Comparison of ENCODE assay signal across 15 mouse cellular contexts in the genomic region with DNA sequence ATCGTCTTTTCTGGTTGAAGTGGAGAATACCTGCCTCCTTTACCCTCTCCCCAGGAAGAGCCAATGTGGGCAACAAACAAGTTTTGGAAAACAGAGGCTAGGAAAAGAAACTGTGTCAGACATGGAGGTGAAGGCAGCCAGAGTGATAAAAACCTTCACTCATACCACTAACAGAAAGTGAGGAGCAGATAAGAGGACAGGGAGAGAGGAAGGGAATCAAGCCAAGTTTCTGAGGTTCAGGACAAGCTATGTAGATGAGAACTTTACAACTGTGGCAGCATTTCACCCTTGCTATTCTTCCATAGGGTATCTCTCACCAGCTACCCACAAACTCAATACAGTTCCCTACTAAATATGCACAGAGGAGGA.
"Had no signal": no experiment of that assay in that cellular context is flagged by ENCODE, and none has a peak within 500 bp of the region (broad histone marks: within the 10 kb centered on the region; RNA-seq: fewer than 3 reads in every experiment).

No protein-coding gene starts in this region.

- H3K36me3 ChIP-seq: kidney, embryonic 15.5 days; limb, embryonic 15.5 days; midbrain, embryonic 13.5 days; neural tube, embryonic 15.5 days had no signal

- H3K9ac ChIP-seq: kidney, embryonic 15.5 days; limb, embryonic 15.5 days; lung, embryonic 14.5 days; midbrain, embryonic 13.5 days; neural tube, embryonic 15.5 days had no signal

- H3K27ac ChIP-seq: kidney, embryonic 15.5 days; limb, embryonic 15.5 days; macrophage; midbrain, embryonic 13.5 days; neural tube, embryonic 15.5 days had no signal

- H3K27me3 ChIP-seq: kidney, embryonic 15.5 days; limb, embryonic 15.5 days; midbrain, embryonic 13.5 days; neural tube, embryonic 15.5 days had no signal

- H3K4me1 ChIP-seq: kidney, embryonic 15.5 days; limb, embryonic 15.5 days; midbrain, embryonic 13.5 days; neural tube, embryonic 15.5 days had no signal

- H3K4me3 ChIP-seq: kidney, embryonic 15.5 days; limb, embryonic 15.5 days; midbrain, embryonic 13.5 days; myocyte; neural tube, embryonic 15.5 days had no signal

- DNase-seq: kidney, adult 2 months; kidney, postnatal 14 days; layer of hippocampus, postnatal 36 days; lung, embryonic 14.5 days; lung, postnatal 10 days; right cerebral cortex, adult 18-20 months; right cerebral cortex, postnatal 25 days; thymus, postnatal 4 days had no signal

- H3K9me3 ChIP-seq: kidney, embryonic 15.5 days; limb, embryonic 15.5 days; midbrain, embryonic 13.5 days; neural tube, embryonic 15.5 days had no signal

- H3K4me2 ChIP-seq: kidney, embryonic 15.5 days; limb, embryonic 15.5 days; lung, embryonic 14.5 days; midbrain, embryonic 13.5 days; neural tube, embryonic 15.5 days had no signal

- ATAC-seq: intestine, embryonic 16.5 days; midbrain, embryonic 13.5 days had no signal
